Mouse (Mus musculus): ENCODE measurements around the gene Fam173b.

DNA sequence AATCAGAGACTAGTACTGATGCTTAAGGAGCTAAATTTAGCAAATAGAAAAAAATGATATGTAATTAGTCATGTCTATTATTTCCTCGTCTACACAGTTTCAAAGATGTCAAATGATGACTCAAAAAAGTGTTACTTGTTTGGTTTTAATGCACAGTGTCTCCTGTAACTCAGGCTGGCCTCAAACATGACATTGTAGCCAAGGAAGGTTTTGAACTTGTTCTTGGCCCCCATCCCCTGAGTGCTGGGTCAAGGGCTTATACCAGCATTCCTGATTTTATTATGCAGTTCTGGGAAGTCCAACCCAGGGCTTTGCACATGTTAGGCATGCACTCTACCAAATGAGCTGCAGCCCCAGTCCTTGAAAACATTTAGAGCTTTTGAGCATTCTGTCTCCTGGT, 35.9 kb upstream of the Fam173b start:
- no peak for TF ChIP-seq GATA1 (IDR thresholded peaks at IDR 0.05; ENCODE audit: borderline replicate concordance, low read length)
- no peak for TF ChIP-seq CTCF (IDR thresholded peaks at IDR 0.05; ENCODE audit: low read depth, low read length)
- TF ChIP-seq POLR2AphosphoS5 (IDR thresholded peaks at IDR 0.05; ENCODE audit: insufficient replicate concordance, low read depth, low read length) = no peak
- TF ChIP-seq TAL1 (conservative IDR thresholded peaks at IDR 0.05; ENCODE audit: low read depth, low read length) = no peak

Data from G1E (cell line).